Comparison of ENCODE assay signal across 7 mouse cellular contexts in genomic region chr2:26020714-26021560, GRCm38 (mm10). TPM values are rescaled to one million over a fixed set of nuclear protein-coding genes. Genes with fewer than 3 reads are reported as not detected.
DNase-seq lines count a peak whose midpoint lies in the region; ATAC-seq and TF ChIP-seq lines count a peak whose summit lies in the region.

No protein-coding gene starts in this region.

- no peak for TF ChIP-seq RAD21 in MEL (IDR thresholded peaks at IDR 0.05; ENCODE audit: low read depth, low read length)

- WGBS in bone marrow, adult 2 months = 1% methylated on average over 38 of the region's 38 CpGs
- 2% methylated on average over 38 of the region's 38 CpGs for WGBS in heart, embryonic 15.5 days
- WGBS in lung, adult 2 months = 2% methylated on average over 38 of the region's 38 CpGs
- 3% methylated on average over 36 of the region's 38 CpGs for WGBS in neural tube, embryonic 15.5 days

- H3K4me3 ChIP-seq in MEL (ENCODE audit: control insufficient read depth in 1 of 2, insufficient read depth in 1 of 2, low read depth in 2 of 2, low read length in 2 of 2) = peak overlapping the region; percentile 83 to 95
- H3K4me3 ChIP-seq in bone marrow, adult 2 months (replicated peaks; ENCODE audit: control insufficient read depth, low read depth, low read length) = peak overlapping the region; percentile 97
- H3K4me3 ChIP-seq in heart, embryonic 15.5 days = peak overlapping the region; percentile 91
- peak overlapping the region; percentile 95 for H3K4me3 ChIP-seq in layer of hippocampus, adult 2 months
- H3K4me3 ChIP-seq in lung, adult 2 months (replicated peaks; ENCODE audit: extremely low read depth, low read depth, low read length) = peak overlapping the region; percentile 84
- peak overlapping the region; percentile 93 for H3K4me3 ChIP-seq in neural tube, embryonic 15.5 days (replicated peaks)

- H3K9me3 ChIP-seq in MEL (replicated peaks; ENCODE audit: insufficient read depth, low read length) = no peaks in the 10 kb centered on the region
- no peaks in the 10 kb centered on the region for H3K9me3 ChIP-seq in heart, embryonic 15.5 days (replicated peaks)
- no peaks in the 10 kb centered on the region for H3K9me3 ChIP-seq in neural tube, embryonic 15.5 days (replicated peaks)

- H3K36me3 ChIP-seq in MEL (ENCODE audit: control insufficient read depth in 1 of 2, insufficient read depth in 2 of 2, low read length in 2 of 2) = peaks cover 0 to 23% of the 10 kb centered on the region in 2 experiments; a peak in 2 of 4 replicates
- peaks cover 2% of the 10 kb centered on the region; the same call in 1 of the 2 replicates for H3K36me3 ChIP-seq in heart, embryonic 15.5 days
- peaks cover 4% of the 10 kb centered on the region for H3K36me3 ChIP-seq in neural tube, embryonic 15.5 days

- peak overlapping the region; percentile 87 for H3K9ac ChIP-seq in MEL (ENCODE audit: control insufficient read depth, low read depth, low read length, poor library complexity, severe bottlenecking)
- H3K9ac ChIP-seq in heart, embryonic 15.5 days = peak overlapping the region; percentile 82
- peak overlapping the region; percentile 84 for H3K9ac ChIP-seq in neural tube, embryonic 15.5 days (replicated peaks)

- H3K79me2 ChIP-seq in MEL (ENCODE audit: control insufficient read depth, insufficient read depth, low read length, poor library complexity) = peaks cover 20% of the 10 kb centered on the region

- peak; percentile 76 for DNase-seq in MEL (ENCODE audit: low read depth, low spot score)
- DNase-seq in layer of hippocampus, adult 2 months (ENCODE audit: low spot score in 2 of 2) = peak; percentile 38 to 43
- DNase-seq in lung, adult 2 months = no peak

- H3K27me3 ChIP-seq in MEL (ENCODE audit: control insufficient read depth in 1 of 2, insufficient read depth in 2 of 2, low read length in 2 of 2) = no peaks in the 10 kb centered on the region
- H3K27me3 ChIP-seq in heart, embryonic 15.5 days = no peaks in the 10 kb centered on the region
- H3K27me3 ChIP-seq in neural tube, embryonic 15.5 days (replicated peaks) = no peaks in the 10 kb centered on the region

- ATAC-seq in erythroblast, adult 5-6 weeks (replicated peaks; ENCODE audit: low FRiP score, poor library complexity, severe bottlenecking) = peak; percentile 39
- ATAC-seq in heart, embryonic 15.5 days (replicated peaks; ENCODE audit: insufficient number of reproducible peaks, insufficient read depth, low FRiP score, low read depth) = peak; percentile 56
- ATAC-seq in neural tube, embryonic 15.5 days (ENCODE audit: low FRiP score) = peak; percentile 16; the same call in 1 of the 2 replicates

- no peak for TF ChIP-seq CTCF in MEL (IDR thresholded peaks at IDR 0.05 in 2 of 3, conservative IDR thresholded peaks at IDR 0.05 in 1 of 3; ENCODE audit: control insufficient read depth in 1 of 3, insufficient read depth in 1 of 3, low read depth in 2 of 3, low read length in 3 of 3, poor library complexity in 1 of 3, severe bottlenecking in 1 of 3)
- TF ChIP-seq CTCF in bone marrow, adult 2 months (IDR thresholded peaks at IDR 0.05; ENCODE audit: control insufficient read depth, insufficient read depth, low read length) = no peak
- TF ChIP-seq CTCF in layer of hippocampus, adult 2 months (conservative IDR thresholded peaks at IDR 0.05) = no peak
- TF ChIP-seq CTCF in lung, adult 2 months (IDR thresholded peaks at IDR 0.05; ENCODE audit: insufficient read depth, low read length) = no peak

- no peak for TF ChIP-seq EP300 in MEL (IDR thresholded peaks at IDR 0.05; ENCODE audit: low read depth in 1 of 2, low read length in 2 of 2)

- H3K4me1 ChIP-seq in MEL (ENCODE audit: control insufficient read depth in 1 of 2, insufficient read depth in 2 of 2, low read length in 2 of 2) = peaks cover 7 to 23% of the 10 kb centered on the region in 2 experiments
- no peaks in the 10 kb centered on the region; the same call in 1 of the 2 replicates for H3K4me1 ChIP-seq in bone marrow, adult 2 months (ENCODE audit: control insufficient read depth, insufficient read depth, low read length)
- peaks cover 35% of the 10 kb centered on the region for H3K4me1 ChIP-seq in heart, embryonic 15.5 days (replicated peaks)
- H3K4me1 ChIP-seq in lung, adult 2 months (ENCODE audit: control insufficient read depth, insufficient read depth, low read length) = peaks cover 10% of the 10 kb centered on the region; the same call in 1 of the 2 replicates
- peaks cover 45% of the 10 kb centered on the region for H3K4me1 ChIP-seq in neural tube, embryonic 15.5 days

- peak overlapping the region; percentile 84 for H3K4me2 ChIP-seq in heart, embryonic 15.5 days
- peak overlapping the region; percentile 96 for H3K4me2 ChIP-seq in neural tube, embryonic 15.5 days

- H3K27ac ChIP-seq in MEL (ENCODE audit: control insufficient read depth, low read depth, low read length) = peak overlapping the region; percentile 84
- peak overlapping the region; percentile 97 for H3K27ac ChIP-seq in bone marrow, adult 2 months (ENCODE audit: control insufficient read depth, insufficient read depth, low read depth, low read length, poor library complexity)
- peak overlapping the region; percentile 97 for H3K27ac ChIP-seq in heart, embryonic 15.5 days
- H3K27ac ChIP-seq in layer of hippocampus, adult 2 months = peak overlapping the region; percentile 96
- peak overlapping the region; percentile 89 for H3K27ac ChIP-seq in neural tube, embryonic 15.5 days (replicated peaks)

- 0 out of 4 replicates have a peak, but pooled peaks of 1 of the 2 experiments have one; percentile 64 for TF ChIP-seq POLR2A in MEL (IDR thresholded peaks at IDR 0.05; ENCODE audit: control insufficient read depth in 1 of 2, insufficient read depth in 1 of 2, low read depth in 1 of 2, low read length in 2 of 2, poor library complexity in 1 of 2)
- peak; percentile 72; the same call in 1 of the 2 replicates for TF ChIP-seq POLR2A in bone marrow, adult 2 months (IDR thresholded peaks at IDR 0.05; ENCODE audit: borderline replicate concordance, control insufficient read depth, low read depth, low read length)
- no peak for TF ChIP-seq POLR2A in lung, adult 2 months (IDR thresholded peaks at IDR 0.05; ENCODE audit: borderline replicate concordance, extremely low read depth, low read depth, low read length)

TF ChIP-seq in MEL, 35 proteins besides CTCF, POLR2A, EP300 and RAD21:
- TF ChIP-seq NELFE (IDR thresholded peaks at IDR 0.05; ENCODE audit: low read depth, low read length) (no peak), UBTF (IDR thresholded peaks at IDR 0.05; ENCODE audit: borderline replicate concordance, insufficient read depth, low read depth, low read length) (0 out of 2 replicates have a peak, but pooled peaks have one; percentile 30), GATA1 (IDR thresholded peaks at IDR 0.05; ENCODE audit: low read depth, low read length) (peak; percentile 9; the same call in 1 of the 2 replicates), MYC (IDR thresholded peaks at IDR 0.05; ENCODE audit: low read depth, low read length) (no peak), MAX (IDR thresholded peaks at IDR 0.05; ENCODE audit: low read length) (peak; percentile 30; the same call in 1 of the 2 replicates), GABPA (IDR thresholded peaks at IDR 0.05; ENCODE audit: low read depth, low read length) (no peak)

RNA-seq across cellular contexts. Expression of gene Ubac1, which starts 0.6 kb away (rescaled TPM):
- 74.2 and 79.1 TPM in 2 replicates for total RNA-seq in MEL (2012; rRNA removed)
- 10 to 100 TPM in 1 of 2 experiments, not detected in 1; 88.5 TPM for polyA plus RNA-seq in MEL (2012; ENCODE audit: insufficient read depth in 1 of 2, insufficient read length in 2 of 2, low read depth in 1 of 2, low replicate concordance in 2 of 2, missing spikeins in 1 of 2)
- 452 and 465 TPM in 2 replicates for polyA plus RNA-seq in bone marrow, adult 2 months (2011; ENCODE audit: insufficient read depth, insufficient read length, low replicate concordance, missing spikeins)
- total RNA-seq in erythroblast, adult 5-6 weeks (2015; ENCODE audit: low replicate concordance) = 531 and 563 TPM in 2 replicates
- total RNA-seq in erythroblast, adult 5-6 weeks (2017; ENCODE audit: low replicate concordance) = 630 and 869 TPM in 2 replicates
- 105 and 107 TPM in 2 replicates for polyA plus RNA-seq in heart, embryonic 15.5 days (2015; fragmentation: Nextera tagmentation; extraction: Ambion mirVana)
- total RNA-seq in layer of hippocampus, adult 2 months (2021) = 10 to 100 TPM; 52.1 to 53.0 TPM
- 29.3 and 38.1 TPM in 2 replicates for polyA plus RNA-seq in lung, adult 2 months (2012; rRNA removed)
- 138 and 148 TPM in 2 replicates for polyA plus RNA-seq in neural tube, embryonic 15.5 days (2015; fragmentation: Nextera tagmentation; extraction: Ambion mirVana)

RNA-seq across cellular contexts. Expression of gene Camsap1, which starts 37.9 kb away (rescaled TPM):
- 19.5 and 24.2 TPM in 2 replicates for total RNA-seq in MEL (2012; rRNA removed)
- 10 to 100 TPM; 25.8 to 30.2 TPM for polyA plus RNA-seq in MEL (2012; ENCODE audit: insufficient read depth in 1 of 2, insufficient read length in 2 of 2, low read depth in 1 of 2, low replicate concordance in 2 of 2, missing spikeins in 1 of 2)
- 13.0 and 18.9 TPM in 2 replicates for polyA plus RNA-seq in bone marrow, adult 2 months (2011; ENCODE audit: insufficient read depth, insufficient read length, low replicate concordance, missing spikeins)
- 4.0 and 20.9 TPM in 2 replicates for total RNA-seq in erythroblast, adult 5-6 weeks (2015; ENCODE audit: low replicate concordance)
- 10.7 and 19.5 TPM in 2 replicates for total RNA-seq in erythroblast, adult 5-6 weeks (2017; ENCODE audit: low replicate concordance)
- polyA plus RNA-seq in heart, embryonic 15.5 days (2015; fragmentation: Nextera tagmentation; extraction: Ambion mirVana) = 11.6 and 12.8 TPM in 2 replicates
- total RNA-seq in layer of hippocampus, adult 2 months (2021) = 100 to 1,000 TPM; 142 to 148 TPM
- polyA plus RNA-seq in lung, adult 2 months (2012; rRNA removed) = 7.7 and 7.9 TPM in 2 replicates
- polyA plus RNA-seq in neural tube, embryonic 15.5 days (2015; fragmentation: Nextera tagmentation; extraction: Ambion mirVana) = 42.3 and 61.6 TPM in 2 replicates
